Mouse (Mus musculus) cerebral cortex, adult 2 months (tissue): ENCODE measurements around the gene 1700020A23Rik.

Source experiments
- WGBS: fragments of 180-500 bp; shearing (Covaris S2); methylation state at CpG from one replicate; pipeline ENCODE4 v1.1.7; 2018; 5-methylcytosine and 5-hydroxymethylcytosine counted together

Gene 1700020A23Rik

GRCm38 (mm10) chr2:130451086-130451726, 46.1 kb downstream of the 1700020A23Rik start:
- 8% methylated on average over 14 of the region's 14 CpGs for WGBS

DNA sequence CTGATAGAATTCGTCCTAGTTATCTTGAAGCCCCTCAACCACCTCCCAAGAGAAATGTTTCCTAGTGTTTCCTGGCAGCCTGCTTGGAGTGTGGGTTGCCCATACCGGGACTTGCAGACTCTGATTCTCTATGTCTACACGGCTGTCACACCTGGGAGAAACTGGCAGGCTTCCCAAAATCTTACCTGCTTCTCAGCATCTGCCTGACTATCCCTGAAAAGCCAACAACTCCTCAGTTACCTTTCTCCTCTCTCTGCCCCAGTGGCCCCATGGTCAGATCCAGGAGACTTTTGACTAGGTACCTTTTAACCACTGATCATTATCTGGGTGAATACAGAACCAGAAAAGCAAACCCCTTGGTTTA, 46.6 kb downstream of the 1700020A23Rik start:
- 10% methylated on average over 3 of the region's 3 CpGs for WGBS

DNA sequence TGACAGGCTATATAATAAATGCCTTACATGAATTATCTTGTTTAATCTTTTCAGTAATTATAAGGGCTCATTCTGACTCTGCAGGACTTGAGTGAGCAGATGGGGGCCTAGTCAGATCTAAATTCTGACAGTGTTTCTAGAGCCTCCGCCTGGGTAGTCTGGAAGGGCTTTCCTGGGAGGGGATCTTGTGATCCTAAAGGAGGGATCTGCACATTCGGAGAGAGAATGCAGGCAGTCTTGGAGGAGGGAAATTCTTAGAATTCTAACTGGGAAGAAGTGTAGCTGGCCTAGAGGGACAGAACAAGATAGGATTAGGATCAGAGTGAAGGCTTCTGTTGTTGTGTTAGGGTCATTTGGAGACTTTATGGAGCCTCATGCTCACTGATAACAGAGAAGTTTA, 47.2 kb downstream of the 1700020A23Rik start:
- 23% methylated on average over 2 of the region's 2 CpGs for WGBS

DNA sequence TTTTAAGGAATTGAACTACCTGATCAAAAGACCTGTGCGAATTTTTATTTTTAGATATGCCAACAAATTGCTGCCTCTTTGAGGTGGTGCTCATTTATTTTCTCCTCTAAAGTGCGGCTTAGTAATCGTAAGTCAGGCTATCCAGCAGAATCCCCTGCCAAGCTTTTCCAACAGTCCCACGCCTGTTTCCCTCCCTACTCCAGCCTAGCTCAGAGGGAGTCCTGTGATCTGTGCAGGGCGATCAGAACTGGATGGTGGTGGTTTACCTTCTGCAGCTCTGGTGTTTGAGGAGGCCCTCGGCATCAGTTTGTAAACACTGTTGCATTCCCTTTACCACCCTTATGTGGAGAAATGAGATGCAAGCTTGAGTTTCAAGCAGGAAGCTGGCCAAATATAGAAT, 48.4 kb downstream of the 1700020A23Rik start:
- WGBS, result 10% methylated on average over 6 of the region's 6 CpGs

DNA sequence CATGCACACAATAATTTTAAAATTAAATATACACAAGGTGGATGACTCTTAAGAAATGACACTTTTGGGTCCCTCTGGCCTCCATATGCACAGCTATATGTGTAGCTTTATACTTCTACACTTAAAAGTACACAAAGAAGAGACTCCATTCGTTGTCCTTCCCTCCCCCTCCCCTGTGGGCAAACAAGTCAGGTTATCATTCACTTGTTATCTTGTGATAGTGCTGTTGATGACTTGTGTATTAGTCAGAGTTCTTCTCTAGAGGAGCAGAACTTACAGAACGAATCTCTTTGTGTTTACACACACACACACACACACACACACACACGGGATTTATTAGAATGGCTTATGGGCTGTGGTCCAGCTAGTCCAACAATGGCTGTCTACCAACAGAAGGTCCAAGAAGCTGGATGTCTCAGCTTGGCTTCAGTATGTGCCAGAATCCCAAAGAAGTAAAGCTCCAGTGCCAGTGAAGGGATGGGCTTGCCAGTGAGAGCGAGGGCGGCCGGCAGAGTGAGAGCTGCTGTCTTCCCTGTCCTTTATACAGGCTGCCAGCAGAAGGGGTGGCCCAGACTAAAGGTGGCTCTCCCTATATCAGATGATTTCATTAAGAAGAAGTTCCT, 49.8 kb downstream of the 1700020A23Rik start:
- 20% methylated on average over 6 of the region's 6 CpGs for WGBS
